Mouse (Mus musculus) kidney, postnatal 36 days (tissue): ENCODE measurements at regions not wholly inside any gene's neighbourhood (a gene's known extent, or its start where the extent isn't known, plus 50 kb on each side); places are given as distances from the start of the nearest gene placed in this dataset.

Experiments used
- DNase-seq, 2 experiments: peaks; one replicate each; pipeline ENCODE4 v3.0.0; 2021 to 2022; ENCODE audit warnings: mixed read lengths in 2 of 2

GRCm38 (mm10) chr14:102615588-102616309 is 366.7 kb downstream of the Kctd12 start:
- DNase-seq: no peak

GRCm38 (mm10) chr14:102606055-102606454 is 376.4 kb downstream of the Kctd12 start:
- DNase-seq: no peak

- no peak for DNase-seq
Observed at GRCm38 (mm10) chr14:102594850-102595249, 387.6 kb downstream of the Kctd12 start.

- no peak for DNase-seq
Observed at GRCm38 (mm10) chr14:102553781-102554180, 428.7 kb downstream of the Kctd12 start.

- no peak for DNase-seq
Observed at GRCm38 (mm10) chr14:102552598-102552997, 429.8 kb downstream of the Kctd12 start.

- no peak for DNase-seq
Observed at GRCm38 (mm10) chr14:102524894-102525577, 457.4 kb downstream of the Kctd12 start.

- no peak for DNase-seq
Observed at GRCm38 (mm10) chr14:102516765-102517164, 465.7 kb downstream of the Kctd12 start.

- no peak for DNase-seq
Observed at GRCm38 (mm10) chr14:102514527-102514926, 467.9 kb downstream of the Kctd12 start.

GRCm38 (mm10) chr14:102512651-102513050 is 469.8 kb downstream of the Kctd12 start:
- no peak for DNase-seq

- DNase-seq: no peak
Observed at GRCm38 (mm10) chr14:102511691-102512383, 470.6 kb downstream of the Kctd12 start.

- peak; percentile 60 to 89 for DNase-seq
Observed at GRCm38 (mm10) chr14:102510387-102510786, 472.1 kb downstream of the Kctd12 start.

- no peak for DNase-seq
Observed at GRCm38 (mm10) chr14:102505696-102506321, 476.6 kb downstream of the Kctd12 start.

- peak; percentile 14 to 57 for DNase-seq
Observed at GRCm38 (mm10) chr14:102497179-102497578, 485.3 kb downstream of the Kctd12 start.

- no peak for DNase-seq
Observed at GRCm38 (mm10) chr14:102492376-102492775, 490.1 kb downstream of the Kctd12 start.

GRCm38 (mm10) chr14:102491205-102491604 is 491.2 kb downstream of the Kctd12 start:
- peak; percentile 43 to 47 for DNase-seq

- DNase-seq: no peak
Observed at GRCm38 (mm10) chr14:102477162-102477561, 505.3 kb downstream of the Kctd12 start.

- no peak for DNase-seq
Observed at GRCm38 (mm10) chr14:102469326-102469725, 513.1 kb downstream of the Kctd12 start.

GRCm38 (mm10) chr14:102461001-102461400 is 521.4 kb downstream of the Kctd12 start:
- no peak for DNase-seq

- DNase-seq: no peak
Observed at GRCm38 (mm10) chr14:102439738-102440137, 542.7 kb downstream of the Kctd12 start.

- no peak for DNase-seq
Observed at GRCm38 (mm10) chr14:102403397-102404115, 578.9 kb downstream of the Kctd12 start.

GRCm38 (mm10) chr14:102402061-102402689 is 580.3 kb downstream of the Kctd12 start:
- no peak for DNase-seq
